Mouse (Mus musculus) small intestine, adult 2 months (tissue): ENCODE results near the gene Nat8f2.

Experiments used
- CTCF ChIP-seq: fragments of 200-500 bp; IDR thresholded peaks from 2 replicates; pipeline ENCODE4 v1.5.1; 2012; ENCODE audit warnings: low read depth, mild to moderate bottlenecking, control low read depth, inconsistent platforms, low read length, moderate library complexity, mixed read lengths; ENCODE audit not compliant: insufficient replicate concordance, insufficient read length; ENCODE audit errors: extremely low read depth
- POLR2A ChIP-seq: fragments of 200-500 bp; IDR thresholded peaks from 2 replicates; pipeline ENCODE4 v1.6.1; 2012; ENCODE audit warnings: low read depth, mild to moderate bottlenecking, control low read depth, inconsistent platforms, low read length, moderate library complexity

- TF ChIP-seq POLR2A (no peak), CTCF (no peak)
These were observed 29.0 kb downstream of the Nat8f2 start for GRCm38 (mm10) chr6:85839982-85840381.
